Mouse (Mus musculus): ENCODE measurements at regions not wholly inside any gene's neighbourhood (a gene's known extent, or its start where the extent isn't known, plus 50 kb on each side); places are given as distances from the start of the nearest gene placed in this dataset.
A peak's percentile ranks its signal among the peaks of the same experiment; 100 is the strongest.
"Not testable (repeated sequence)": the region's sequence is repeated elsewhere in the genome, so short reads cannot be mapped to it uniquely, and the experiment has no call there.

GRCm38 (mm10) chr13:42000966-42001365 is 50.9 kb upstream of the Hivep1 start:
- no peak for DNase-seq (ENCODE audit: low read depth)

GRCm38 (mm10) chr13:41997883-41998282 is 53.9 kb upstream of the Hivep1 start:
- DNase-seq (ENCODE audit: low read depth), result no peak

GRCm38 (mm10) chr13:41994126-41994525 is 57.7 kb upstream of the Hivep1 start:
- no peak for DNase-seq (ENCODE audit: low read depth)

GRCm38 (mm10) chr13:41975918-41976317 is 75.9 kb upstream of the Hivep1 start:
- DNase-seq (ENCODE audit: low read depth), result no peak

- no peak for DNase-seq (ENCODE audit: low read depth)
Observed at GRCm38 (mm10) chr13:41962915-41963314, 88.9 kb upstream of the Hivep1 start.

- not testable (repeated sequence) for DNase-seq (ENCODE audit: low read depth)
Observed at GRCm38 (mm10) chr13:41960960-41961359, 90.9 kb upstream of the Hivep1 start.

DNA sequence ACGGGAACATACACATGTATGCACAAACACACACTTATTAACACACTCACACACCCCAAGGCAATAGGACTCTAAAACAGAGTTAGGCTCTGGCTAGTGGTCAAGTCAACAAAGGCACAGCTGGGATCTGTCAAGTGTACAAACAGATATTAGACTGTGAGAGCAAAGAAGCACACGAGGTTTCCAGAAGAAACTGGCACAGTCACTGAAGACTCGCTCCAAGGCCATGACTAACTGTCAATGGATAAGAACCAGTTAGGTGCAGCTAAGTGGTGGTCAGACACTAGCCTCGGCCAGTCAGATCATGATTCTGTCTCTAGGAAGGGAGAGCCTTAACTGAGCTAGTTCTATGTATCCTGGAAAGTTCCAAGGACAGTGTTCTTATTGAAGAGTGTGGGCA is 93.9 kb upstream of the Hivep1 start:
- no peak for DNase-seq (ENCODE audit: low read depth)

GRCm38 (mm10) chr13:41955884-41956283 is 95.9 kb upstream of the Hivep1 start:
- DNase-seq (ENCODE audit: low read depth), result no peak

GRCm38 (mm10) chr13:41955198-41955597 is 96.6 kb upstream of the Hivep1 start:
- DNase-seq (ENCODE audit: low read depth), result peak; percentile 13

DNA sequence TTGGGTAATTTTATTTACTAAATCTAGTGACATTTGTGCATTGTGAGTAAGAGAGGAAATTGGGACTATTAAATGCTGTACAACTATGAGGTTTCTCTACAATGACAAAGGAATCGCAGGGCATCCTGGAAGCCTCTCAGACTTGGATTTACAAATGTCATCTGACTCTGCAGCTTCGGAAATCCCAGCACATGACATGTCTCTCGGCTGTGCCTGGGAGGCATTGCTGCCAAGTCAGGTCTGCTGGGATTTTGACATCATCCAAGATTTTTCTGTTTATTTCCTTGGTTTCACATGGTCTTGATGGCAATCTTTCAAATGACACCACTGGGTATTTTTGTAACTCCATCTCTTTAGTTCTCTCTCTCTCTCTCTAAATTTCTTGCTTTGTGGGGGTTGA is 99.4 kb upstream of the Hivep1 start:
- DNase-seq (ENCODE audit: low read depth), result no peak

- DNase-seq (ENCODE audit: low read depth), result peak; percentile 8
Observed at GRCm38 (mm10) chr13:41948241-41948640, 100.8 kb upstream of the Adtrp start.

DNA sequence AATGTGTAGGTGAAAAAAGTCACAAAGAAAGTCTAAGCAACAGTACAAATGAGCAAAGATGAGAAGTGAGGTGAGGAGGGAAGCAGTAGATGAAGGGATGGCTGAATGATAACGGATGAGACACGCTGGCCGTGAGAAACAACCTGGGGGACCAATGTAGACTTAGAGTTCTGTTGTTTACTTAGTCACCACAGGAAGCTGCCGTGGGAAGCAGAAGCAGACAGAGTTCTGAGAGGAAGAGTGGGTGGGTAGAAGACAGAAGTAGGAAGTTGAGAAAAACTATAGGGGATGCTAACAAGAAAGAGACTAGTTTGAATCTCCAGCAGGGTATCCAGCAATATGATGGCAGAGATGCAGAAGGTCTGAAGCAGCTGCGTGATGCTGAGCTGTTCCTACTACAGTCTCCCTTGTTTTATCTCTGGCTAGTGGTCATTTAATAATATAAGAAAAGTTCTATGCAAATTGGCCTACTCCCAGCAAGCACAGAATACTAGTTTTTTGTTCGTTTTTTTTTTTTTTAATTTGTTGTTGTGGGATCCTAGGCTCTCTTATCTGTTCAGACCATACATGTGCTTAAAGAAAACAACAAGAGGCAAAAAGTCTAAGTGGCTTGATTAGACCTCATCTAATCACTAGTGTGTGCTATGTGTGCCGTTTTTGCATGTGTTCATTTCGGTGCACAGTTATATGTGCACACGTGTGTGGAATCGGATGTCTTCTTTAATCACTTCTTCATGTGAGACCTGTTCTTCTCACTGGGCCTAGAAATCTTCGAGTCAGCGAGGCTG is 85.0 kb upstream of the Adtrp start:
- DNase-seq (ENCODE audit: low read depth), result peak; percentile 16

- DNase-seq (ENCODE audit: low read depth), result no peak
Observed at GRCm38 (mm10) chr13:41929768-41930167, 82.3 kb upstream of the Adtrp start.

DNA sequence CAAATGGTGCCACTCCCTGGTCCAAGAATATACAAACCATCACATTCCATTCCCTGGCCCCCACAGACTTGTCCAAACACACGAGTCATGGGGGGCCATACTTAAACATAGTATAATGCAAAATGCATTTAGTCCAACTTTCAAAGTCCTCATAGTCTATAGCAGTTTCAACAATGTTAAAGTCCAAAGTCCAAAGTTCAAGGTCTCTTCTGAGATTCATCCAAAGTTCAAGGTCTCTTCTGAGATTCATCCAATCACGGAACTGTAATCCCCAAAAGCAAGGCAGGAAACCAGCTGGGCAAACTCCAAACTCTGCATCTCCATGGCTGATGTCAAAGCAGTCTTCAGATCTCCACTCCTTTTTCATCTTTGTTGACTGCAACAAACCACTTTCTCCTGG is 78.4 kb upstream of the Adtrp start:
- DNase-seq (ENCODE audit: low read depth), result not testable (repeated sequence)

- DNase-seq (ENCODE audit: low read depth), result no peak
Observed at GRCm38 (mm10) chr13:41925211-41925610, 77.7 kb upstream of the Adtrp start.

DNA sequence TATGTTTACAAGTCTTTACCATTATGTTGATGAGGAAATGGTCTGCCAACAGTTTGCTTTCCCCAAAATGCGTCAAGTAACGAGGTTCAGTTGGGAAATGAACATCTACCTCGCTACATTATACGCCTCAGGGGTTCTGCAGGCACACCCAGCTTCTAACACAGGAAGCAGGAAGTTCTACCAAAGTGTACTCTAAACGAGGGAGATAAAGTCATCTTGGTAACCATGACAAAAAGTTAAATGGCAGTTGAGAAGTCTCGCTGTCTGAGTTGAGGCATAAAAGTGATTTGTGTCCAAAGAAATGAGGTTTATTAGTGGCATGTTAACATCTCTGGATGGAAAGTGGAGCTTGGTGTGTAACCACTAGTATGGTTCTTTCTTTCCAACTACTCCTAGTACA is 73.7 kb upstream of the Adtrp start:
- peak; percentile 13 for DNase-seq (ENCODE audit: low read depth)

GRCm38 (mm10) chr13:41918525-41918924 is 71.0 kb upstream of the Adtrp start:
- no peak for DNase-seq (ENCODE audit: low read depth)

GRCm38 (mm10) chr13:41915816-41916215 is 68.3 kb upstream of the Adtrp start:
- DNase-seq (ENCODE audit: low read depth), result peak; percentile 46

GRCm38 (mm10) chr13:41910736-41911135 is 63.3 kb upstream of the Adtrp start:
- no peak for DNase-seq (ENCODE audit: low read depth)

DNA sequence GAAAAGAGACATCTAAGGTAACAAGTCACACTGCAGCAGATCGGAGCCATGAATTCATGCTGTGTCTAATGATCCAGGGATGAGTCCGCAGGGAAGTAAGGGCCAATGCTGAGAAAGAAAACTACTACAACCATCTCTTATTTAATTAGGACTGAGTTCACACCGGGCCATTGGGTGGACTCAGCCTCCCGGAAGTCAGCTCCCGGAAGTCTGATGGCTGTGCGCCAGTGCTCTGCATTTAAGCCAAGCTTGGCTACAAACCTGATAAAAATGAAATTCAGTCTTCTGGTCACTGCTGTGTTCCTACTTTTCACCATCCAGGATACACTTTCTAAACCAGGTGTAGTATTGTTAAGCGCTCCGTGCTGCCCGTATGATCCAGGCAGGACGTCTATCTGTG is 62.8 kb upstream of the Adtrp start:
- DNase-seq (ENCODE audit: low read depth), result no peak

GRCm38 (mm10) chr13:41907027-41907426 is 59.5 kb upstream of the Adtrp start:
- no peak for DNase-seq (ENCODE audit: low read depth)

- DNase-seq (ENCODE audit: low read depth), result no peak
Observed at GRCm38 (mm10) chr13:41903286-41903685, 55.8 kb upstream of the Adtrp start.

DNA sequence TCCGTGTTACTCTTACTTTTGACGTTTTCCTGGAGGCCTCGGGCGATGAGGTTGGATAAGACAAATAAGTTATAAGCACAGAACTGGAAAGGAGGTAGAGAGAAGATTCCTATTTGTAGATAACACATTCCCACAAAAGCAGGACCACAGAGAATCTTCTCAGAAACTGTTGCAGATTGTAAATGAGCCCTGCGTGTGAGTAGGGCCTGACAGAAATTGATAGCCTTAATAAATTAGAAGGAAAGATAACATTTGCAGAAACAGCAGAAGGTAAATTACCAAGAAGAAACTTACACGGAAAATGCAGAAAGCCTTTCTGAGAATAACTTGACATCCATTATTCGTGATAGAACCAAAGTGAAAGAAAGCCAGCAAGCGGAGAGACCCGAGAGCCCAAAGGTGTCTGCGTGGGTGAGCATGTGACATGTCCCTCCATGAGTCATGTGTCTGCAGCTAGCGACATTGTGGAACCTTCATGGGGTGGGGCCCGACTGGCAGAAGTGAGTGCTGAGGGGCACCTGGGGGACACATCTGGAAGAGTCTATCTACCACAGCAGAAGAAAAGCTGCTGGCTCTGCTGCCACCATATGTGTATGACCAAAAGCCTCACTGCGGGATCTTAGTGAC is 52.5 kb upstream of the Adtrp start:
- no peak for DNase-seq (ENCODE audit: low read depth)

DNA sequence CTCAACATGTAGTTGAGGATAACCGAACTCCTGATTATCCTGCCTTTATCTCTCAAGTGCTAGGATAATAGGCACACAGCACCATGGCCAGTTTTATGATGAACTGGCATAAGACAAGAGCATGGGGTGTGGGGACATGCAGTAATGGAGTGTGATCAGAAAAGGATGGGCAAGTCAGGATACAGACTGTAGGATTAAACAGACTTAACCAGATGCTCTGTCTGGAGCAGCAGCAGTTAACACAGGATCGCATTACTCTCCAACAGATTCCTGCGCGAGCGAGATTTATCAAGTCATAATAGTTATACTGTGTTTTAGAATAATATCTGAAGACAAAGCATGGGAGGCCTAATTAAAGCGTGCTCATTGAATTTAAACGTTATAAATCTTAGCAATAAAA is 51.8 kb upstream of the Adtrp start:
- DNase-seq (ENCODE audit: low read depth), result no peak

Measured in 416B (cell line).